Mouse (Mus musculus) ES-E14 (cell line): Measurements from ENCODE around the gene Riok1.

Source experiments
- CHD2 ChIP-seq: IDR thresholded peaks from 2 replicates; pipeline ENCODE4 v1.6.1; 2014; ENCODE audit warnings: mild to moderate bottlenecking, low read depth, low read length, inconsistent platforms
- HCFC1 ChIP-seq: IDR thresholded peaks from 2 replicates; pipeline ENCODE4 v1.6.1; 2012; ENCODE audit warnings: low read length, inconsistent platforms, borderline replicate concordance; ENCODE audit not compliant: insufficient read depth
- MAFK ChIP-seq: IDR thresholded peaks from 2 replicates; pipeline ENCODE4 v1.6.1; 2014; ENCODE audit warnings: mild to moderate bottlenecking, low read depth, low read length, inconsistent platforms; ENCODE audit not compliant: insufficient read depth
- ZC3H11A ChIP-seq: IDR thresholded peaks from 2 replicates; pipeline ENCODE4 v1.6.1; 2012; ENCODE audit warnings: low read depth, mild to moderate bottlenecking, inconsistent platforms, low read length, borderline replicate concordance
- ZNF384 ChIP-seq: IDR thresholded peaks from 2 replicates; pipeline ENCODE4 v1.6.1; 2012; ENCODE audit warnings: low read depth, low read length, inconsistent platforms

GRCm38 (mm10) chr13:38088008-38088407, 51.2 kb downstream of the Riok1 start:
- TF ChIP-seq ZC3H11A (no peak), CHD2 (no peak), HCFC1 (no peak), MAFK (no peak), ZNF384 (no peak)
